Mouse (Mus musculus) left cerebral cortex, postnatal 10 days (tissue): ENCODE results near the gene Acot2. TPM values are rescaled to one million over a fixed set of nuclear protein-coding genes. Genes with fewer than 3 reads are reported as not detected.
A peak's percentile ranks its signal among the peaks of the same experiment; 100 is the strongest.
"Not testable (repeated sequence)": the region's sequence is repeated elsewhere in the genome, so short reads cannot be mapped to it uniquely, and the experiment has no call there.

ENCODE experiments used
- DNase-seq, 2 experiments: peaks; one replicate each; pipeline ENCODE4 v3.0.0; 2021 to 2022; ENCODE audit warnings: low spot score in 2 of 2, mixed read lengths in 1 of 2; ENCODE audit errors: extremely low spot score in 1 of 2
- intact Hi-C: fragments of 180-260 bp; cut with DNase I; formaldehyde crosslinking; loops from one replicate; pipeline ENCODE4 v1.15.1; 2025
- total RNA-seq, 2 experiments: library from RNA; stranded (reverse); gene quantifications; 2 replicates each; pipeline ENCODE4 v1.2.3; 2021

The Acot2 gene
- total RNA-seq, 2 experiments from 2014 or later = 7.6 to 7.7 TPM

DNA sequence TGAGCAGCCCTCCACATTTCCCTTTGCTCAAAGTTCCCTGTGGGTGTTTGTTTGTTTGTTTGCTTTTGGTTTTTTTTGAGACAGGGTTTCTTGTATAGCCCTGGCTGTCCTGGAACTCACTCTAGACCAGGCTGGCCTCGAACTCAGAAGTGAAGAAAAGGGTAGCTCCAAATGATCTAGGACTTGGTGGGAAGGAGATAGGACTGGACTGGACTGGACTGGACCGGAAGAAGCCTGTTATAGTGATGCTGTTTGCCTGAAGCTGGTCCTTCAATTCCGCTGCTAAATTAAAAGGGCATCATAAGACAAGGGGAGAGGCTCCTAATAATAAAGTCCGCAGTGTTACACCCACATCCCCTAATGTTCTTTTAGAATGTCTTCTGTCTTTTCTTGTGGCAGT lies 822 bp downstream of the Acot2 start:
- DNase-seq = no peak
- intact Hi-C loops = loop anchor here (5.0 kb wide), 1 partner anchor 44 kb away; no protein-coding TSS in a partner anchor

DNA sequence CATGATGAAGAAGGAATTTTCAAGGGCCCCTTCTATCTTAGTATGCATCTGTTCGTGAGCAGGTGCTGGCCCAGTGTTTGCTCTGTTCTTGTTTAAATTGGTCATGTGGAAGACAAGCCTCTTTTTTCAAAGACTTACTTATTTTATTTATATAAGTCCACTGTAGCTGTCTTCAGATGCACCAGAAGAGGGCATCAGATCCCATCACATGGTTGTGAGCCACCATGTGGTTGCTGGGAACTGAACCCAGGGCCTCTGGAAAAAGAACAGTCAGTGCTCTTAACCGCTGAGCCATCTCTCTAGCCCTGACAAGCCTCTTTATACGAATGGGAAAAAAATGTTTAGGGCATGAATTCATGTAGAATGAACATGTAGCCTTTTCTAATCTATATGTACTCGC lies 1.7 kb downstream of the Acot2 start:
- intact Hi-C loops = loop anchor here (5.0 kb wide), 1 partner anchor 43 kb away; no protein-coding TSS in a partner anchor
- no peak for DNase-seq

DNA sequence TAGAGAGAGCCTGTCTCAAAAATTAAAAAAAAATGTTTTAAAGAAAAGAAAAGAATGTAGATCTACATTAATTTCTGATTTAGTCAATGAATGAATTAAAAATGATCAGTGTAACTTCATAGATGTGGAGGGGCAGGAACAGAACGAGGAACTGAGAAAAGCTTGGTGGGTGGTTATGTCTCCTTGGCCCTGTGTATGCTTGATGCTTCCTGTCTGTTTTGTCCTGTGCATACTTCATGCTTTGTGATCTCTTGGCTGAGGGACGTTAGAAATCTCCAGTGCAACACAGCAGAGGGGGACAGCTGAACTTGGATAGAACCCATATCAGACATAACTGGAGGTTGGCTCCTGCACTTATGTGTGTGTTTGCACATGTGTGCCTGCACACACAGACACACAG lies 9.6 kb downstream of the Acot2 start:
- DNase-seq = no peak
- intact Hi-C loops = no loop called here

DNA sequence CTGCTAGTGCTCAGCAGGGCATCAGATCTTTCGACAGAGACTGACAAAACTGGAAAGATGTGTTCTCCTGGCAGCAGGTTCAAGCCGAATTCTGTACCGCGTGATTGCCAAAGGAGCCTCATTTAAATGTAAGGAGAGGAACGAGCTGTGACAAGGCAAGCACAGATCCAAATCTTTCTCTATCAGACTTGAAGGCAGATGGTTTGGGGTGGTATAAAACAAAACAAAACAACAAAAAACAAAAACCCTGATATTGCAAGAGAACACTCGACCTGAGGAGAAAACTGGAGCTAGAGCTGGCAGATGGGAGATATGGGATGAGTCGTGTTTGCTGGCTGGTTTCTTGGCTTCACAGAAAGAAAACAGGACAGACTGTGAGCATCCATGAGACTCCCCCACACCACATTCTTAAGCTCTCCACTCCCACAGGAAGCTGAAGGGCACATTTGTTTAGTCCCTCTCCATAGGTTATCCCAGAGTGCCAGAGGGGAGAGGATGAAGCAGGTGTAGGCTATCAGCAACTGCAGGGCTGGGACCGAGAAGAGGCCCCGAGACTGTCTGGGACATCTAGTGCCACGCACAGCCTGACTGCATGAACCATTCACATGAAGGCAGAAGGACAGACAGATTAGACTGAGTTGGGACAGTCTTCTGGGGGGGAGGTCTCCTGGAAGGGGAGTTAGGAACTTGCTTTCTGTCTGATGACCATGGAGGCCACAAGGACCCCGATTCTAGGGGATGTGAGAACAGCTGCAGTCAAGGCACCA lies 10.9 kb downstream of the Acot2 start:
- intact Hi-C loops = no loop called here
- DNase-seq = no peak

DNA sequence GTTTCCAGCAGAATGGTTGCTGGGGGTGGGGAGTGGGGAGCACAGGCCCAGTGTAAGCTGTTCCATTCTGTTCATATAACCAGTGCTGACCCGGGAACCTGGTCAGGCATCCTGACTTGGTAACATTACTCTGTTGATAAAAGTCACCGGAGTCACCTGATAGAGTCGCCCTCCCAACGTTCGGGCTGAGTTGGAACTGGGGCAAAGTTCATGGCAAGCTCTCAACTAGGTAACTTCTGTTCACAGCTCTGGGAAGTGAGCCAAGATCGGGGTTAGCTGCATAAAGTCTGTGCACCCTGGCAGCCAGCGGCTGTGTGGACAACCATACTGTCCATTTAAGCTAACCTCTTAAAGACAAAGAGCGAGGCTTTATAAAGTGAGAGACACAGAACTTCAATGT lies 11.6 kb downstream of the Acot2 start:
- DNase-seq = peak in 1 of 2 experiments; percentile 51

DNA sequence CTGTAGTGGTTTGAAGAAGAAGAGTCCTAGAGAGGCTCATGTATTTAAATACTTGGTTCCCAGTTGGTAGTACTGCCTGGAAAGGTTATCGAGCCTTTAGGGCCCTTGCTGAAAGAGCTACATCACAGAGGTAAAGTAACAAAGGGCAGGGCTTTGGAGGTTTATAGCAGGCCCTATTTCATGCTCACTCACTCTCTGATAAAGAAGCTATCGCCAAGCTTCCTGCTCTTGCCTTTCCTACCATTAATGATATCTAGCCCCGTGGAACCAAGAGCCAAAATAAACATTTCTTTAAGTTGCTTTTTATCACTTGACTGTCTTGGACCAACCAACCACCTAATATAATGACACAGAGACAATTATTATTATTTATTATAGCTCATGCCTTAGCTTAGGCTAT lies 12.8 kb downstream of the Acot2 start:
- intact Hi-C loops = no loop called here

More for the DNA sequence above, 11.6 kb downstream of the Acot2 start:
- intact Hi-C loops = not testable (repeated sequence)

DNA sequence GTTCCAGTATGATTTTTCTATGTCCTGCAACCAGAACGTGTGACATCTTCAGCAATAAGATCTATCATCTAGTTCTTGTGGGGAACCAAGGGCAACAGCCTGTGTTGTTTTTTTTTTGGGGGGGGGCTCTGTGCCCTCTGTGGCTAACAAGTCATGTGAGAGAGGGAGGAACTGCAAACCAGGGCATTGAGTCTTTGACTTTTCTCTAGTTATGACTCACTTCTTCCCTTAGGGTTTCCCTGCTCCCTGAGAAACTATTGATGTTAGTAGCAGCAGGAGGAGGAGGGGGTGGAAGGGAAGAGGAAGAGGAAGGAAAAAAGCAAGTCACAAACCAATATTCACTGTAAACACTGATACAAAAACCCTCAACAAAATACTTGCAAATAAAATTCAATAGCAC lies 16.2 kb downstream of the Acot2 start:
- intact Hi-C loops = no loop called here
- no peak for DNase-seq

More for the DNA sequence above, 12.8 kb downstream of the Acot2 start:
- no peak for DNase-seq

DNA sequence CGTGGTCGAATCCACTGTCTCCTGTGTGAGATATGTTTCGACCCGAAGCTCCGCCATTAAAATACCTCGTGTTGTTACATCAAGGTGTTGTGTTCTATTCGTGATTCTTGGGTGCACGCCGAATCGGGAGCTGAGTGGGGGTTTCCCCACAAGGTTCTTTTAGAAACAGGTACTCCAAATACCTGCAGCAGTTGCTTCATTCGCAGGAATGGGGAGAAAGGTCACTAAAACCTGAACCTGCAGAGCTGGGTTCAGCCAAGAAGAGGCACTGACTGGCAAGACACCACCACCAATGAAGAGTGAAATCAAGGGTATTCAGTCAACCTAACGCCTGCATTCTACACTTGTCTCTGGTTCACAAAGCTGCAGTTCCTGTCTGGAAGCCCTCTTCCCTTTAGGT lies 20.6 kb downstream of the Acot2 start:
- intact Hi-C loops = no loop called here
- no peak for DNase-seq

DNA sequence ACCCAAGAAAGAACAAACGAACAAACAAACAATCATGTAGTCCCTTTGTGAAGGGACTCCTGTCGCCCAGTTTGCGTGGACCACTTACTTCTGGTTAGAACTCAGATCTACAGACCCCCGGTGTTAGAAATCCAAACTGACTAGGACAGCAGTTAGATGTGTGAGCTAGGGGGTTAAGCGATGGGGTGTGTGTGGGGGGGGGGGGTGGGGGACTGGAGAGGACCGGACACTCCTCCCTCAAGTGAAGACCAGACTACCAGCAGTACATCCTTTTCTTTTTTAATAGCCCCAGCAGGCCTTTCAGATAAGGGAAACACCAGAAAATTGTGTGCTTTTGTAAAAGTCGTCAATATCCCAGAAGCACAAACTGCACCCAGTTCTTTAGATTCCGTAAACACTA lies 21.1 kb downstream of the Acot2 start:
- intact Hi-C loops = no loop called here

DNA sequence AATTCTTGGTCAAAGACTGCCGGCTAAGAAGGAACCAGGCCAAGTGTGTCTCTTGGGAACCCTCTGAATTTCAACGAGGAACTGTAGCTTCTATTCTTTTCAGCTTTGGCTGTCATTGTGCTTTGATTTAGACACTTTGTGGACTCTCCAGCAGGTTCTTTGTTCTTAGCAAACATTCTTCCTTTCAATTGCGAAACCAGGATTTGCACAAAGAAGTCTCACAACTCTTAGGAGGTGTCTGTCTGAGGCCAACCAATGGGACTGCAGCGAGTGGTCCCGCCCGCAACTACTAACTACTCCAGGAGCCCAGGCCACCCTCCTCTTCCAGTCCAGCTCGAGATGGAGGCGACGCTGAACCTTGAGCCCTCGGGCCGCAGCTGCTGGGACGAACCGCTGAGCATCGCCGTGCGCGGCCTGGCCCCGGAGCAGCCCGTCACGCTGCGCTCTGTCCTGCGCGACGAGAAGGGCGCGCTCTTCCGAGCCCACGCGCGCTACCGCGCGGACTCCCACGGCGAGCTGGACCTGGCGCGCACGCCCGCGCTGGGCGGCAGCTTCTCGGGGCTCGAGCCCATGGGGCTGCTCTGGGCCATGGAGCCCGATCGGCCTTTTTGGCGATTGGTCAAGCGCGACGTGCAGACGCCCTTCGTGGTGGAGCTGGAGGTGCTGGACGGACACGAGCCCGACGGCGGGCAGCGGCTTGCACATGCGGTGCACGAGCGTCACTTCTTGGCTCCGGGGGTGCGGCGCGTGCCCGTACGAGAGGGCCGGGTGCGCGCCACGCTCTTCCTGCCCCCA lies 21.7 kb downstream of the Acot2 start, which contains the start of gene Acot1:
Acot1 (plus strand) TSS at position 320 of the 795 bp plus-strand sequence.
- intact Hi-C loops = not testable (repeated sequence)
- peak; percentile 72 to 81 for DNase-seq

More for the DNA sequence above, 21.1 kb downstream of the Acot2 start:
- no peak for DNase-seq

DNA sequence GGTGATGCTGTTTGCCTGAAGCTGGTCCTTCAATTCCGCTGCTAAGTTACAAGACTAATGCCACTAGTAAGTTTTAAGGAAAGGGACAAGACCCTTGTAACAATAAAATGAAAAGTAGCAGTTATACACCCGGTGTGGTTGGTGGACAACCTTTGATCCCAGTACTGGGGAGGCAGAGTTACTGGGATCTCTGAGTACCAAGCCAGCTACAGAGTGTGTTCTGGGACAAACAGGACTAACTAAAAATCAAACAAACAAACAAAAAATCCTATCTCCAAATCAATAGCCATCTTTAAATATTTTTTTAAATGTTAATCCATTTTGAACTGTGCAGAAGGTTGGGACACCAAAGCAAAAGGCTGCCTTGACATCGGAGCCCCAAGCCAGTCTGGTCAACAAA lies 22.5 kb downstream of the Acot2 start:
- intact Hi-C loops = no loop called here
- DNase-seq = no peak

DNA sequence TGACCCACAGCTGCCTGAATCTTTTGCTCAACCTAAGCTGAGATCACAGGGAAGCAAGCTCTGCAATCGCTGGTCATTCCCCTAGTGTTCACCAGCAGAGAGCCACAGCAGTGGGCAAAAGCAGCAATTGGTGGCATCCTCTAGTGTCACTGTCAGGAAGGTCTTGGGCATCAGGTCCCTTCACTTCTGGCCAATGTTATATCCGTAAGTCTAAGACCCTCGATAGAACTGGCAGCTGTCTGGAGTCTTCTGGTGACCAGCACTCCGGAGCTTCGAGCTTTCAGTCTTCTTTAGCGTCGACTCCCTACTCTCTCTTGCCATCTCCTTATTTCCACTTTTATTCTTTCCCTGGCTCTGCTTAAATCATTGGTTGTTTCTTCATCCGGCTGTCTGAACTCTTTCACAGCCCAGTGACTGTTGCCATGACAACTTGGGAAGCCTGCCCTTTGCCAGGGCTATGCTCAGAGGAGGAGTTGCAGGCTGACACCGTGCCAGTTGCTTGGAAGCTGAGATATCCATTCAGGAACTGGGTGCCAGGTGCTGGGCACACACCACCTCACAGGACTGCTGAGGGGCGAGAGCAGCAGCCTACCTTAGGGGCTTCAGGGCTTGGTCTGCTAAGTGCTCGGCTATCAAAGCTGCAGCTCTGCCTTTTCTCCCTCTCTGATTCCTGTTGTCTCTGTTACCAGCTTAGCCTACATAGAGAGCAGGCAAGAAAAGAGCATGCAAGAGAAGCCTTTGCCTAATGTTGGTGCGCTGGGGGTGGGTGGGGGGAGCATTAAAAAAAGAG lies 23.8 kb downstream of the Acot2 start:
- intact Hi-C loops = no loop called here

DNA sequence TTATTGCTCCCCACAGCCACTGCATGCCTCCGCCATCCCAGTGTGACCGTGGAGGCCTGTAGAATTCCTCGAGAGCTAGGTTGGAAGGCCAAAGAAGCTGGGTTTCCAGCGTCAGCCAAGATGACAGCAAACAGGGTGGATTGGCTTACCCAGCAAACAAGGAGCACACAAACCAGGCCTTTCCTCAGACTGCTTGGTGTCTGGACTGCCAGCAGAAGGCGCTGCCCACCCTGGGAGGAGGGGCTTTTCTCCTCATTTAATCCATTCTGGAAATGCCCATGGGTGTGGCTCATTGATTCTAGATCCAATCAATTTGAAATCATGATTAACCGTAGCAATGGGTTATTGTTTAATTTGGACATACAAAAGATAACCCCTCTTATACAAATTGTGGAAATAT lies 25.5 kb downstream of the Acot2 start:
- DNase-seq = peak in 1 of 2 experiments; percentile 36
- intact Hi-C loops = no loop called here

More for the DNA sequence above, 23.8 kb downstream of the Acot2 start:
- peak; percentile 80 for DNase-seq

DNA sequence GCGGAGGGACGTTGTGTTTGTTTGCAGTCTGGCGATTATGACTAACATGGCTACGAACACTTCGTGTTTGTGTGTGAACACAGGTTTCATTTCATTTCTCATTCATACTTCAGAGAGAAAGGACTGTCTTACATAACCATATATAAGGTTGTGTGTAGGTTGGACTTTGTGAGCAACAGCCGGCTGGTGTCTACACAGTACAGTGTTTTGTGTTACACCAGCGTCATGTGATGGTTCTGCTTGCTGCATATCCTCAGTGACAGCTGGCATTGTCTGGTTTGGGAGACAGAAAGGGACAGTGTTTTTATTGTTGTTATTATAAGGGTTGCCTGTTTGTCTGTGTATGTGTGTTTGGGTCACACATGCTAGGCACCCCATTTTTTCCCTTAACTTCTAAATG lies 26.0 kb downstream of the Acot2 start:
- DNase-seq = no peak

DNA sequence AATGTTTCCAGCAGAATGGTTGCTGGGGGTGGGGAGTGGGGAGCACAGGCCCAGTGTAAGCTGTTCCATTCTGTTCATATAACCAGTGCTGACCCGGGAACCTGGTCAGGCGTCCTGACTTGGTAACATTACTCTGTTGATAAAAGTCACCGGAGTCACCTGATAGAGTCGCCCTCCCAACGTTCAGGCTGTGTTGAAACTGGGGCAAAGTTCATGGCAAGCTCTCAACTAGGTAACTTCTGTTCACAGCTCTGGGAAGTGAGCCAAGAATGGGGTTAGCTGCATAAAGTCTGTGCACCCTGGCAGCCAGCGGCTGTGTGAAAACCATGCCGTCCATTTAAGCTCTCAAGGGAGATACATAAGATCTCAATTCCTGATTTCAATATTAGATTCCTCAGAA lies 32.9 kb downstream of the Acot2 start:
- peak in 1 of 2 experiments; percentile 62 for DNase-seq
- intact Hi-C loops = not testable (repeated sequence)

More for the DNA sequence above, 26.0 kb downstream of the Acot2 start:
- intact Hi-C loops = no loop called here

DNA sequence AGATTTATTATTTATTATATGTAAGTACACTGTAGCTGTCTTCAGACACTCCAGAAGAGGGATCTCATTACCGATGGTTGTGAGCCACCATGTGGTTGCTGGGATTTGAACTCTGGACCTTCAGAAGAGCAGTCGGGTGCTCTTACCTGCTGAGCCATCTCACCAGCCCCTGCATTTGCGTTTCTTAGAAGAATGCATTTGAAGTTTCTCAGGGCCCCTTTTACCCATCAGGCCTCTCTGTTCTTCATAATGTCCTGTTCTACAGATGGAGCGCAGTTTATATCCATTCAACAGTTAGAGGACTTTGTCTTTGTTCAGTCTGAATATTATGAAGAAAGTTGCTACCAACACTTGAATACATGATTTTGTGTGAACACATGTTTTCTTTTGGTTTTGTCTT lies 34.6 kb downstream of the Acot2 start:
- intact Hi-C loops, DNase-seq: not testable (repeated sequence)

DNA sequence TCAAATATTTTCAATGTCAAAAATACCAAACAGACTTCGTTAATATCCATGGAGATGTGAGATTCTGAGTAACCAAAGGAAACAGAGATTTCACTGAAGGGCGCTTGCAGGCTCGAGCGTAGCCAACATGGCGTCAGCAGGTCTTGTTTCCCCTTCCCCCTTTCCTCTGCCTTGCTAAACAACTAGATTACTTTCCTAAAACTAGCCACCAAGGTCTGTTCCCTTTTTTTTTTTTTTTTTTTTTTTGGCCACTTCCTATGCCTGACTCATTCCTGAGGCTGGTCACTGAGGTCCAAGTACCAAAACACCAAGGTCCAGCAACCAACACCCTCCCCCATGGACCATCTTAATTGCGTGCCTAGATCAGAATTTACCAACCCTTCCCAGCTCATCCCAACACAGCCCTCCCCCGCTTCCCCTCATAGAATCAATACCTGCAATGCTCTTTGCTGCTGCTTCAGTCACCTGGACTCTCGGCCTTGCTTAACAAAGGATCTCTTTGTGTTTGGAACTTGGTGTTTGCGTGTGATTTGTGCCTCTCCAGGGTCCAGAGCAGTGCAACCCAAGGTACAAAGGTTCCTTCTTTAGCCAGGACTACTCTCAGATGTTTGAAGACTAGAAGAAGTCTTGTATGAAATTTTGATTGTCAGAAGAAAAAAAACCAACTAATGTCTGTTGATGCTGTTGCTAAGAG lies 35.5 kb downstream of the Acot2 start:
- intact Hi-C loops = no loop called here
- no peak for DNase-seq

DNA sequence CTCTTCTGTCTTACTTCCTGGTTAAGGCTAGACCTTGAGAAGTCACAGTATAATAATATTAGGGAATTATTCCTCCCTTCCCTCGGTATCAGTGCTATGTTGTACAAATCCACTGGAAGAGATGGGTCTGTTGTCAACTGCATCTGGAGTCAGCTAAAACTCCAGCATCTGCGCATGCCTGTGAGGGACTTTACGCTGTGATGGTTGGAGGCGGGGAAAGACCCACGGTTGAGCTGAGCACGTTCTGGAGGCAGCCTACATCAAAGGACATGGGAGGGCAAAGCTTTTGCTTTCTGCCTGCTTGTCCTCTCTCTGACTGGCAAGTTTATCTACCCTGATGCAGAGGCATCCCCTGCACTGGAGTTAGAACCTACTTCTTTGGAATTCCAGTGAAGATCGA lies 38.2 kb downstream of the Acot2 start:
- intact Hi-C loops = no loop called here
- no peak for DNase-seq
